In the genomic region with DNA sequence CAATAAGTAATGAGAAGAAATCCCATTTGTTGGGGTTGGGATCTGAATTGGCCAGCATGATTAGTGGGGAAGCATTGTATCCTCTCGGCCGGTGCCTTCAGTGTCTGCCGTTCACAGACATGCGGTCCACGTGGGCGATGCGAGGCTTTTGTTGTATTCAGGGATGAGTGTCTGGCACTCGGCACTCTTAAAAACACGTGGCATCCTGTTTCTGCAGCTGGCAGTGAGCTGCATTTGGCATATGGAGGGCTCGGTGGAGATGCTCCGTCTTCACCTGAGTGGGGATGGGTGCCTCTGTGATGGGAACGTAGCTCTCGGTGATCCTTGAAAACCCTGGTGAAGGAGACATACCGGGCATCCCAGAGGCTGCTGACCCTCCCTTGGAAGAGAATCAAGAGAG, we compare ENCODE assay signal across 17 mouse cellular contexts. TPM values are rescaled to one million over a fixed set of nuclear protein-coding genes. Genes with fewer than 3 reads are reported as not detected.
DNase-seq lines count a peak whose midpoint lies in the region; ATAC-seq and TF ChIP-seq lines count a peak whose summit lies in the region.
"Had no signal": no experiment of that assay in that cellular context is flagged by ENCODE, and none has a peak within 500 bp of the region (broad histone marks: within the 10 kb centered on the region; RNA-seq: fewer than 3 reads in every experiment).

No protein-coding gene starts in this region.

- no peak overlapping the region for H3K4me3 ChIP-seq in heart, adult 2 months
- no peak overlapping the region for H3K4me3 ChIP-seq in layer of hippocampus, adult 2 months
- H3K4me3 ChIP-seq: embryonic facial prominence, embryonic 12.5 days; liver, embryonic 12.5 days had no signal

- H3K36me3 ChIP-seq in heart, adult 2 months (ENCODE audit: control insufficient read depth, insufficient read depth, low read length), result peaks cover 31% of the 10 kb centered on the region
- H3K36me3 ChIP-seq: liver, embryonic 12.5 days had no signal

- no peak for TF ChIP-seq POLR2A in heart, adult 2 months (IDR thresholded peaks at IDR 0.05; ENCODE audit: insufficient read depth, low read depth, low read length)
- TF ChIP-seq POLR2A in brain, embryonic 14.5 days (IDR thresholded peaks at IDR 0.05; ENCODE audit: borderline replicate concordance, extremely low read depth, insufficient read depth, insufficient read length, poor library complexity, severe bottlenecking), result no peak

- intact Hi-C loops in heart, adult 2 months (cut with DNase I), result loop anchor here (5.0 kb wide), 1 partner anchor 42 kb away; no protein-coding TSS in a partner anchor
- intact Hi-C loops in heart, postnatal 36 days (cut with DNase I), result no loop called here

- peaks cover 26% of the 10 kb centered on the region for H3K4me1 ChIP-seq in heart, adult 2 months (ENCODE audit: control insufficient read depth, insufficient read depth, low read length)
- H3K4me1 ChIP-seq: liver, embryonic 12.5 days had no signal

- H3K9ac ChIP-seq in heart, adult 2 months (ENCODE audit: low read depth, low read length), result no peak overlapping the region
- H3K9ac ChIP-seq: embryonic facial prominence, embryonic 12.5 days; hindbrain, embryonic 14.5 days; liver, embryonic 12.5 days had no signal

- H3K79me2 ChIP-seq in heart, adult 2 months (replicated peaks; ENCODE audit: control insufficient read depth, insufficient read depth, low read length), result no peaks in the 10 kb centered on the region

- DNase-seq in heart, adult 2 months, result no peak
- DNase-seq in heart, postnatal 36 days, result no peak
- peak; percentile 70 for DNase-seq in brain, embryonic 14.5 days (ENCODE audit: low read depth)
- peak; percentile 53 to 62 for DNase-seq in layer of hippocampus, adult 2 months (ENCODE audit: low spot score in 2 of 2)
- DNase-seq in right cerebral cortex, postnatal 10 days (ENCODE audit: low spot score in 2 of 2), result peak; percentile 74 to 83
- no peak for DNase-seq in adipocyte (ENCODE audit: low spot score)
- DNase-seq in kidney, adult 18-20 months, result no peak
- DNase-seq: adrenal gland, adult 8-10 months; B cell, adult 2 months; cerebellum, postnatal 36 days had no signal

- peak overlapping the region; percentile 7; the same call in 1 of the 2 replicates for H3K27ac ChIP-seq in heart, adult 2 months
- H3K27ac ChIP-seq in layer of hippocampus, adult 2 months, result peak overlapping the region; percentile 12; the same call in 1 of the 2 replicates
- H3K27ac ChIP-seq: embryonic facial prominence, embryonic 12.5 days; hindbrain, embryonic 14.5 days; kidney, postnatal 0 days; liver, embryonic 12.5 days; stomach, postnatal 0 days had no signal

- TF ChIP-seq CTCF in heart, adult 2 months (IDR thresholded peaks at IDR 0.05), result no peak
- no peak for TF ChIP-seq CTCF in brain, embryonic 14.5 days (IDR thresholded peaks at IDR 0.05; ENCODE audit: borderline replicate concordance, extremely low read depth, insufficient read depth, insufficient read length)
- no peak for TF ChIP-seq CTCF in layer of hippocampus, adult 2 months (conservative IDR thresholded peaks at IDR 0.05)

- ATAC-seq in inflammation-experienced regulatory T-cells, adult 6 months, result no peak
- ATAC-seq: liver, embryonic 12.5 days; lung, postnatal 0 days had no signal

- no peak for TF ChIP-seq EP300 in heart, adult 2 months (IDR thresholded peaks at IDR 0.05; ENCODE audit: insufficient read depth, low read depth, low read length)

- H3K27me3 ChIP-seq in heart, adult 2 months (ENCODE audit: control insufficient read depth, insufficient read depth, low read length), result no peaks in the 10 kb centered on the region
- H3K27me3 ChIP-seq: embryonic facial prominence, embryonic 12.5 days; liver, embryonic 12.5 days had no signal

- 62% methylated on average over 14 of the region's 14 CpGs for WGBS in heart, adult 2 months

RNA-seq across cellular contexts. Expression of a gene that starts 46.6 kb away (rescaled TPM):
- total RNA-seq in heart, adult 2 months (2021), result 10 to 100 TPM; 20.7 to 29.6 TPM
- 15.6 and 24.2 TPM in 2 replicates for polyA plus RNA-seq in heart, adult 2 months (2012; rRNA removed)
- 10 to 100 TPM; 25.3 to 28.3 TPM for total RNA-seq in heart, postnatal 36 days (2021)
- 53.3 and 66.5 TPM in 2 replicates for polyA plus RNA-seq in brain, embryonic 14.5 days (2012; rRNA removed)
- total RNA-seq in layer of hippocampus, adult 2 months (2021), result 10 to 100 TPM; 60.3 to 63.7 TPM
- under 1 TPM in 1 of 3 experiments, not detected in 2; 0.05 TPM for polyA plus RNA-seq in inflammation-experienced regulatory T-cells, adult 6 months (2017; shearing (Covaris generic))

Comparison
In these comparisons a context has a peak if more than half of its experiments do, and no peak if none do; other contexts are left out.
1. DNase-seq: peak in brain, embryonic 14.5 days (single experiment), layer of hippocampus, adult 2 months (2 of 2) and right cerebral cortex, postnatal 10 days (2 of 2); none in heart, adult 2 months (0 of 2), heart, postnatal 36 days (0 of 2), adipocyte (single experiment) and kidney, adult 18-20 months (single experiment).